Mouse (Mus musculus): ENCODE data around the gene Amigo2. TPM values are rescaled to one million over a fixed set of nuclear protein-coding genes. Genes with fewer than 3 reads are reported as not detected.

Gene Amigo2
- total and polyA plus RNA-seq, 3 experiments = 6.4 to 23.0 (median 19.1) TPM

DNA sequence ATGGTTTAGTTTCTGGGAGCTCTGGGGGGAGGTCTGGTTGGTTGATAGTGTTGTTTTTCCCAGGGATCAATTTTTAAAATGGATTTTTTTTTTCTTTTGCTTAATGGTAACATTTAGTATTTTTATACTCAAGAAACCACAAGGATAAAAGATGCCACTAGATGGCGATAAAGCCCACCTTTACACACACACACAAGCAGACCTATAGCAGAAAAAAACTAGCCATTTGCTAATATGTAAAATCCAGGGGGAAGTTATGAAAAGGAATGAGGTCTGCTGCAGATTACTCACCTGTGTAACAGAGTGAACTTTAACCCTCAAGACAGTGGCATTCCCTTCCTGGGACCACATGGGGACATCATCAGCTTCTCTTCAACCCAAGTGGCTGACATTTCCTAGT lies 51.5 kb downstream of the Amigo2 start:
- Histone ChIP-seq H3K27ac (ENCODE audit: insufficient read depth, low read depth) (no peak overlapping the region), H3K79me2 (replicated peaks; ENCODE audit: control insufficient read depth, extremely low read depth, insufficient read depth, poor library complexity, severe bottlenecking) (no peaks in the 10 kb centered on the region), H3K4me2 (ENCODE audit: insufficient read depth, low read depth, poor library complexity, severe bottlenecking) (no peak overlapping the region), H3K36me3 (replicated peaks in 1 of 2; ENCODE audit: control insufficient read depth in 1 of 2, insufficient read depth in 1 of 2, low read length in 1 of 2) (peaks cover 0 to 17% of the 10 kb centered on the region in 2 experiments), H3K9ac (ENCODE audit: insufficient read depth, low read depth) (no peak overlapping the region), H3K27me3 (replicated peaks) (no peaks in the 10 kb centered on the region), H3K9me3 (replicated peaks; ENCODE audit: low read length) (no peaks in the 10 kb centered on the region), H3K4me1 (ENCODE audit: control insufficient read depth in 1 of 2, insufficient read depth in 2 of 2) (peaks cover 2 to 7% of the 10 kb centered on the region in 2 experiments; a peak in 3 of 4 replicates), H3K4me3 (replicated peaks in 1 of 3; ENCODE audit: low read depth in 2 of 3, low read length in 2 of 3, poor library complexity in 1 of 3) (no peak overlapping the region)
- TF ChIP-seq ZC3H11A (IDR thresholded peaks at IDR 0.05; ENCODE audit: low read depth, low read length) (peak; percentile 59), USF2 (conservative IDR thresholded peaks at IDR 0.05; ENCODE audit: low read depth, low read length) (no peak), MYC (IDR thresholded peaks at IDR 0.05; ENCODE audit: low read depth, low read length) (0 out of 2 replicates have a peak, but pooled peaks have one; percentile 42), BHLHE40 (IDR thresholded peaks at IDR 0.05; ENCODE audit: low read depth, low read length) (no peak), CTCF (conservative IDR thresholded peaks at IDR 0.05 in 1 of 2, IDR thresholded peaks at IDR 0.05 in 1 of 2; ENCODE audit: low read depth in 2 of 2, low read length in 2 of 2) (peak; percentile 47 to 91), RAD21 (IDR thresholded peaks at IDR 0.05; ENCODE audit: low read depth, low read length) (peak; percentile 94), JUND (conservative IDR thresholded peaks at IDR 0.05; ENCODE audit: low read depth, low read length) (no peak), ZNF384 (IDR thresholded peaks at IDR 0.05; ENCODE audit: low read depth, low read length) (peak; percentile 94), MEF2A (IDR thresholded peaks at IDR 0.05; ENCODE audit: borderline replicate concordance, low read depth, low read length) (peak; percentile 12; the same call in 1 of the 2 replicates), ELF1 (IDR thresholded peaks at IDR 0.05; ENCODE audit: low read depth, low read length) (0 out of 2 replicates have a peak, but pooled peaks have one; percentile 11), SMC3 (IDR thresholded peaks at IDR 0.05; ENCODE audit: low read depth, low read length) (peak; percentile 76), MAX (IDR thresholded peaks at IDR 0.05; ENCODE audit: low read length) (no peak)
- DNase-seq (ENCODE audit: extremely low read depth) = peak; percentile 82
- dilution Hi-C loops (cut with MboI; ENCODE audit: extremely low pct_ligation_motif_present, extremely low pct_unique_long_range_greater_than_20kb, low sequenced_read_pairs) = no loop called here
- in situ Hi-C loops (cut with MboI; ENCODE audit: low pct_ligation_motif_present, low pct_unique_long_range_greater_than_20kb, low sequenced_read_pairs) = loop anchor here (5.0 to 10.0 kb wide), 3 partner anchors 42 to 469 kb away; no protein-coding TSS in a partner anchor

Other genes with a start within 250 kb of the Amigo2 start
- gene Slc38a4, start 191.3 kb downstream of the Amigo2 start, total RNA-seq (2012; rRNA removed) = 0.17 and 0.51 TPM in 2 replicates
- gene Slc38a4, start 191.3 kb downstream of the Amigo2 start, total RNA-seq (2014; rRNA removed) = 0.13 and 0.16 TPM in 2 replicates
- gene Slc38a4, start 191.3 kb downstream of the Amigo2 start, polyA plus RNA-seq (2012; ENCODE audit: insufficient read length, low read depth) = 0.14 and 0.17 TPM in 2 replicates
- 16.3 and 21.1 TPM in 2 replicates for gene Pced1b, start 180 bp downstream of the Amigo2 start, total RNA-seq (2012; rRNA removed)
- 9.9 and 12.3 TPM in 2 replicates for gene Pced1b, start 180 bp downstream of the Amigo2 start, total RNA-seq (2014; rRNA removed)
- 40.5 and 44.2 TPM in 2 replicates for gene Pced1b, start 180 bp downstream of the Amigo2 start, polyA plus RNA-seq (2012; ENCODE audit: insufficient read length, low read depth)